Comparison of ENCODE assay signal across 8 mouse cellular contexts in genomic region chr3:101354490-101354889, GRCm38 (mm10). TPM values are rescaled to one million over a fixed set of nuclear protein-coding genes. Genes with fewer than 3 reads are reported as not detected.
A peak's percentile ranks its signal among the peaks of the same experiment; 100 is the strongest.
DNase-seq lines count a peak whose midpoint lies in the region; ATAC-seq lines count a peak whose summit lies in the region.

No protein-coding gene starts in this region.

- peak overlapping the region; percentile 56 for H3K9ac ChIP-seq in liver, embryonic 11.5 days (ENCODE audit: low read depth, low read length)

- peaks cover 2% of the 10 kb centered on the region; the same call in 1 of the 2 replicates for H3K36me3 ChIP-seq in liver, embryonic 11.5 days (ENCODE audit: control insufficient read depth, insufficient read depth, low read length)

- DNase-seq in heart, adult 11 months, result peak; percentile 95
- no peak for DNase-seq in heart, postnatal 25 days (ENCODE audit: low spot score)
- peak; percentile 75 for DNase-seq in c-Kit-positive CD71-positive TER-119-positive erythroid progenitor cells, embryonic 14.5 days (ENCODE audit: low spot score)
- DNase-seq in gastrocnemius, postnatal 25 days, result peak; percentile 69
- peak; percentile 55 for DNase-seq in liver, embryonic 11.5 days (ENCODE audit: low spot score)
- no peak for DNase-seq in right cerebral cortex, adult 2 months (ENCODE audit: low spot score in 2 of 2)
- DNase-seq in lung, postnatal 4 days, result no peak
- DNase-seq in kidney, adult 18-20 months, result no peak

- no peaks in the 10 kb centered on the region for H3K27me3 ChIP-seq in liver, embryonic 11.5 days (replicated peaks; ENCODE audit: control insufficient read depth, insufficient read depth, low read length)

- H3K9me3 ChIP-seq in liver, embryonic 11.5 days (ENCODE audit: control insufficient read depth, low read length), result peaks cover 4% of the 10 kb centered on the region; the same call in 1 of the 2 replicates

- peak overlapping the region; percentile 25; the same call in 1 of the 2 replicates for H3K4me3 ChIP-seq in liver, embryonic 11.5 days (ENCODE audit: low read depth, low read length)

- H3K4me2 ChIP-seq in liver, embryonic 11.5 days, result peak overlapping the region; percentile 60

- ATAC-seq in liver, embryonic 11.5 days (replicated peaks; ENCODE audit: low FRiP score), result peak; percentile 92

- peaks cover 47% of the 10 kb centered on the region for H3K4me1 ChIP-seq in liver, embryonic 11.5 days (replicated peaks; ENCODE audit: control insufficient read depth, insufficient read depth, low read length)

- peak overlapping the region; percentile 92 for H3K27ac ChIP-seq in liver, embryonic 11.5 days (ENCODE audit: low read depth, low read length)

- intact Hi-C loops in heart, postnatal 25 days (cut with DNase I), result no loop called here

RNA-seq across cellular contexts. Expression of gene Igsf3, which starts 22.4 kb away (rescaled TPM):
- total RNA-seq in heart, postnatal 25 days (2021), result 10 to 100 TPM; 11.6 to 12.5 TPM
- 1 to 10 TPM; 3.6 to 4.1 TPM for total RNA-seq in gastrocnemius, postnatal 25 days (2021)
- 16.6 and 17.3 TPM in 2 replicates for polyA plus RNA-seq in liver, embryonic 11.5 days (2014; fragmentation: Nextera tagmentation; extraction: Ambion mirVana)

Comparison
In these comparisons a context has a peak if more than half of its experiments do, and no peak if none do; other contexts are left out.
1. DNase-seq: peak in heart, adult 11 months (single experiment), c-Kit-positive CD71-positive TER-119-positive erythroid progenitor cells, embryonic 14.5 days (single experiment), gastrocnemius, postnatal 25 days (single experiment) and liver, embryonic 11.5 days (single experiment); none in heart, postnatal 25 days (single experiment), right cerebral cortex, adult 2 months (0 of 2), lung, postnatal 4 days (0 of 2) and kidney, adult 18-20 months (single experiment).